Mouse (Mus musculus) lung, embryonic 15.5 days (tissue): Measurements from ENCODE around the gene Rnf150. TPM values are rescaled to one million over a fixed set of nuclear protein-coding genes. Genes with fewer than 3 reads are reported as not detected.
A peak's percentile ranks its signal among the peaks of the same experiment; 100 is the strongest.

Source experiments
- ATAC-seq: fragments of 200-750 bp; cut with Nextera tagmentation; 2 replicates; pipeline ENCODE4 v1.8.0; 2017; ENCODE audit warnings: moderate number of reproducible peaks, borderline replicate concordance; ENCODE audit not compliant: low FRiP score, low TSS enrichment; ENCODE audit errors: extremely low read depth
- H3K27ac ChIP-seq: fragments of 300-500 bp; sonication (generic); 2 replicates; pipeline ENCODE4 v1.5.1; 2015; ENCODE audit warnings: moderate library complexity, mild to moderate bottlenecking, inconsistent platforms
- H3K27me3 ChIP-seq: fragments of 300-500 bp; sonication (generic); 2 replicates; pipeline ENCODE4 v1.6.1; 2015; ENCODE audit warnings: inconsistent platforms
- H3K36me3 ChIP-seq: fragments of 300-500 bp; sonication (generic); 2 replicates; pipeline ENCODE4 v1.6.1; 2015; ENCODE audit warnings: inconsistent platforms
- H3K4me1 ChIP-seq: fragments of 300-500 bp; sonication (generic); 2 replicates; pipeline ENCODE4 v1.6.1; 2015; ENCODE audit warnings: inconsistent platforms
- H3K4me2 ChIP-seq: fragments of 300-500 bp; sonication (generic); 2 replicates; pipeline ENCODE4 v1.6.1; 2015; ENCODE audit warnings: inconsistent platforms, mild to moderate bottlenecking, moderate library complexity
- H3K4me3 ChIP-seq: fragments of 300-500 bp; sonication (generic); 2 replicates; pipeline ENCODE4 v1.5.1; 2015; ENCODE audit warnings: mild to moderate bottlenecking, inconsistent platforms
- H3K9ac ChIP-seq: fragments of 300-500 bp; sonication (generic); 2 replicates; pipeline ENCODE4 v1.6.1; 2015; ENCODE audit warnings: inconsistent platforms
- H3K9me3 ChIP-seq: fragments of 300-500 bp; sonication (generic); 2 replicates; pipeline ENCODE4 v1.6.1; 2016; ENCODE audit warnings: inconsistent platforms
- WGBS: fragments of 180-500 bp; shearing (Covaris S2); methylation state at CpG from one replicate; pipeline ENCODE4 v1.1.7; 2015; 5-methylcytosine and 5-hydroxymethylcytosine counted together
- polyA plus RNA-seq: library from polyadenylated mRNA; unstranded; fragments of >200 nt; fragmentation: Nextera tagmentation; extraction: Ambion mirVana; gene quantifications from 2 replicates; pipeline ENCODE4 v1.2.1, GENCODE M21; 2015

Gene Rnf150
- 1.2 and 1.3 TPM in 2 replicates for polyA plus RNA-seq

DNA sequence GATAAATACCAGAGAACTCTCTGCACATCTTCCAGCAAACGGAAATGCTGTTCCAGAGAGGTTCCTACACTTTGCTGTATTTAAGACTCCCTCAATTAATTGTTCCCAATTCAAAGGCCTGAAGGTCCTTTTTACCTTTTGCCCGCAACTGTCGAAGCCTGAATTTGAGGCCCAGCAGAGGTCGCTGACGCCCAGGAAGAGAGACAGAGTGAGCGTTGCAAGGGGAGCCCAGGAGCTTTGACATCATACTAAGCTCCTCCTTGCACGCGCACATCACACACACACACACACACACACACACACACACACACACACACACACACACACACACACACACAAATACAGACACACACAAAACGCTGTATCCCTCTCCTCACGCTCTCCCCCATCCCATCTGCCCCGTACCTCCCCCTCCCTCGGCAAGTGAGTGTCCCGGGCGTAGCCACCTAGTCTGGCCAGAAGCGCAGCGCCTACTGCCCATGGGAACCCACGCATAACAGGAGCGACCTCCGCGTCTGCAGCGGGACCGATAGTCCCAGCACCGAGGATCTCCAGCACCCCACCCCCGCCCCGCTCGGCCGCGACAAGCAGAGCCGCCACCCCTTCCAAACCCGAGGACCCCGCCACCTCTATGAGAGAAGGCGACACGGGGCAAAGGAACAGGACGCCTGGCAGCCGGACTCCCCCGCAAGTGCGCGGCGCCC, at the start of gene Rnf150:
Gene Rnf150, plus strand, starts transcription at position 316 of the 704 bp plus-strand sequence.
- Histone ChIP-seq H3K9me3 (no peaks in the 10 kb centered on the region), H3K9ac (peak within 1 kb of the TSS; percentile 80), H3K27ac (peak within 1 kb of the TSS; percentile 79), H3K4me1 (peaks cover 12% of the 10 kb centered on the region), H3K4me2 (peak within 1 kb of the TSS; percentile 95), H3K36me3 (no peaks in the 10 kb centered on the region), H3K27me3 (no peaks in the 10 kb centered on the region), H3K4me3 (peak within 1 kb of the TSS; percentile 88)
- ATAC-seq = peak; percentile 82
- WGBS = under 1% methylated on average over 36 of the region's 39 CpGs

DNA sequence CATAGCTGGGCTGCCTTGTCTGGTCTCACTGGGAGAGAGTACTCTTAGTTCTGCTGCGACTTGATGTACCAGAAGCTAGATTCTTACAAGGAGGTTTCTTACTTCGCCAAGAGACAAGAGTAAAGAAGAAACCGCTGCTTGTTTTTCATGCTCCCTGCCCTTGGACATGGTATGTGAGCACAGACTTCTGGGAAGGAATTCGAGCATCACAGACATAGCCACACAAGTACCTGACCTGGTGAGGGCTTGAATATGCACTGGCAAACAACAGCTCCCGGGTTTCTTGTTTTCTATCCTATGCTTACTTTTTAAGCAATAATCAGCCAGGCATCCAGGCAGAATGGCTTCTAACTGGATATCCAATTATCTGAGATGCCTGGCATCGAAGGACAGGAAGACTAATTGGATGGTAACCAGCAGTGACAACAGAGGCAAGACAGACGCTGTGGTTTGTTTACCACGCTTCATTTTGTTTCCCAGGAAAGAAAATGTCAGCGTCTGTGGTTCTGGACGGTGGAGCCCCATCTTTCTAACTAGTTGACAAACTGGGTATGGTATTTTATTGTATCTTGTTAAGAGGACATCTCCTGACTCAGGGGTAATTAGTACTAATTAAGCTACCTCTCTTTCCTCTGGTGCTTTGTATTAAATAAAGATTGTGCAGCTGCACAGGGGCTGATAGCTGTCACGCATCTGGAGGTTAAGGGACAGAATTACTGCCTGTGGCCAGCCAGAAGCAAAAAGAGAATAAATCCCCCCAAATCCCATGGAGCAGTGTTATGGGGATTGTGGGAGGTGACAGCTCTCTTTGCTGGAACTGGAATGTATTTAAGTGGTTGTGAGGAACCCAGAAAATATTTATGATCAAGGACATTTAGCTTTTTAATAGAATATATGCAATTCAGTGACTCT, 36.8 kb upstream of the Rnf150 start:
- no peak overlapping the region for H3K9ac ChIP-seq
- WGBS = 57% methylated on average over 11 of the region's 11 CpGs

DNA sequence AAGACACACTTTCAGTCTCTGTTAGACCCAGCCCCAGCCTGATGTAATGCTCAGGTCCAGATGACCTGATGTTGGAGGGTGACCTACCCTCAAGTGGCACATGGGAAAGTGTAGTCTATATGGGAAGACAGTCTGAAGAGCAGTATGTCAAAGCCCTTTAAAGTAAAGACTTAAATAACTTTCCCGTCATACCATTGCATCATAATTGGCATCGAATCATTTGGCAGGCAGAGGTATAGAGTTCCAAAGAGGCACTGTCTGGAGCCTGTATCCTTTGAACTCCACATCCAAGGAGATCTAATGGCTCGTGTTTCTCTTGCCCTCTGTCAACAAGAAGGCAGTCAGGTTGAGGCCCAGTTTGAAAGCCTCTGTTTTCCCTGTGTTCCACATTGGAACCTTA, 22.7 kb upstream of the Rnf150 start:
- Histone ChIP-seq H3K4me2 (no peak overlapping the region), H3K9me3 (no peaks in the 10 kb centered on the region), H3K4me3 (no peak overlapping the region), H3K4me1 (peaks cover 6% of the 10 kb centered on the region; the same call in 1 of the 2 replicates), H3K36me3 (no peaks in the 10 kb centered on the region), H3K27ac (no peak overlapping the region), H3K27me3 (no peaks in the 10 kb centered on the region), H3K9ac (no peak overlapping the region)
- WGBS = 55% methylated on average over 3 of the region's 3 CpGs
- ATAC-seq = no peak

More for the DNA sequence above, 36.8 kb upstream of the Rnf150 start:
- no peak overlapping the region for H3K4me3 ChIP-seq
- no peaks in the 10 kb centered on the region for H3K36me3 ChIP-seq
- H3K27me3 ChIP-seq = no peaks in the 10 kb centered on the region
- H3K9me3 ChIP-seq = no peaks in the 10 kb centered on the region
- H3K27ac ChIP-seq = no peak overlapping the region
- H3K4me2 ChIP-seq = no peak overlapping the region
- no peaks in the 10 kb centered on the region for H3K4me1 ChIP-seq
- no peak for ATAC-seq

DNA sequence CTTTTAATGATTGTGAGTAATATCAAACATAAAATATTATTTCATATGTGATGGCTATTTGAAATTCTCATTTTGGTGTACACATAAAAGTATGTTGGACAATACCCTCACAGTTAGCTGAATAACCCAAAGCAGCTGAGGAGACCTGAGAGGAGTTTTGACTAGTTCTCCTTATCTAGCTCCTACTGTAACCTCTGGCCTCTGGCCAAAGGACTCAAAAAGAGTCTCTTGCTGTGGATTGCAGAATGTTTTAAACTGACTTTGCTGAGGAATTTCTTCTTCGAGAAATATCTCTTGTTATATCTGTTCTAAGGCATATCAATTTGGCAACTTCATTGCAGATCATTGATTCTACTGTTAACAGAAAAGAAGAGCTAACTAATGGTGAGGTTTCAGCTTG, 22.2 kb upstream of the Rnf150 start:
- H3K4me1 ChIP-seq = peaks cover 6% of the 10 kb centered on the region; the same call in 1 of the 2 replicates
- no peak overlapping the region for H3K27ac ChIP-seq
- no peaks in the 10 kb centered on the region for H3K9me3 ChIP-seq
- H3K9ac ChIP-seq = no peak overlapping the region
- H3K36me3 ChIP-seq = no peaks in the 10 kb centered on the region
- no peaks in the 10 kb centered on the region for H3K27me3 ChIP-seq
- no peak overlapping the region for H3K4me2 ChIP-seq
- H3K4me3 ChIP-seq = no peak overlapping the region
- 26% methylated on average over 1 of the region's 1 CpGs for WGBS
- ATAC-seq = no peak

- Histone ChIP-seq H3K4me3 (no peak overlapping the region), H3K4me2 (no peak overlapping the region), H3K9me3 (no peaks in the 10 kb centered on the region), H3K36me3 (no peaks in the 10 kb centered on the region), H3K4me1 (peaks cover 9% of the 10 kb centered on the region; the same call in 1 of the 2 replicates), H3K27ac (no peak overlapping the region), H3K9ac (no peak overlapping the region), H3K27me3 (no peaks in the 10 kb centered on the region)
- no peak for ATAC-seq
- WGBS = 40% methylated on average over 6 of the region's 6 CpGs
Observed at GRCm38 (mm10) chr8:82841520-82842142, 21.5 kb upstream of the Rnf150 start.

DNA sequence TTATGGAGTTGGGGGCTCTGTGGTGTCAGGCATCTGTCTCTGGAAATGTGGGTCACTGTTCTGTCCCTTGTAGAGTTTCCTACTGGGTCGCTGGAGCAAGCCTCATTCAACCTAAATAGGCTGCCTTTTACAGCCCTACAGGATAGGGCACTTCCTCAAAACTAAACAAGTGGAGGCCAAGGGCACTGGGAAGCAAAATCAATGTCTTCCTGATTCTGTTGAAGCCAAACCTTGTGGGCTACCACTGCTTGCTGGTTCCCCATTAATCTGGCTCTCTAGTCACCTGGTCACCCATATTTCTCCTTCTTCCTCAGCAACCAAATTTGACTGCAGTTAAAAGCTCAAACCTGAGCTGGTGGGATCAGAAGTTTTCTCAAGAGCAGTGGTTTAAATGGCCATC, 19.5 kb upstream of the Rnf150 start:
- ATAC-seq = no peak
- Histone ChIP-seq H3K4me2 (no peak overlapping the region), H3K9me3 (no peaks in the 10 kb centered on the region), H3K9ac (no peak overlapping the region), H3K36me3 (no peaks in the 10 kb centered on the region), H3K4me3 (no peak overlapping the region), H3K27ac (no peak overlapping the region), H3K4me1 (peaks cover 11% of the 10 kb centered on the region; the same call in 1 of the 2 replicates), H3K27me3 (no peaks in the 10 kb centered on the region)
- 38% methylated on average over 1 of the region's 1 CpGs for WGBS

GRCm38 (mm10) chr8:82844413-82844812, 18.7 kb upstream of the Rnf150 start:
- H3K27ac ChIP-seq = no peak overlapping the region
- peaks cover 11% of the 10 kb centered on the region; the same call in 1 of the 2 replicates for H3K4me1 ChIP-seq
- no peak for ATAC-seq
- H3K4me3 ChIP-seq = no peak overlapping the region
- H3K9ac ChIP-seq = no peak overlapping the region
- WGBS = 42% methylated on average over 1 of the region's 1 CpGs
- no peak overlapping the region for H3K4me2 ChIP-seq
- no peaks in the 10 kb centered on the region for H3K36me3 ChIP-seq
- no peaks in the 10 kb centered on the region for H3K9me3 ChIP-seq
- no peaks in the 10 kb centered on the region for H3K27me3 ChIP-seq

DNA sequence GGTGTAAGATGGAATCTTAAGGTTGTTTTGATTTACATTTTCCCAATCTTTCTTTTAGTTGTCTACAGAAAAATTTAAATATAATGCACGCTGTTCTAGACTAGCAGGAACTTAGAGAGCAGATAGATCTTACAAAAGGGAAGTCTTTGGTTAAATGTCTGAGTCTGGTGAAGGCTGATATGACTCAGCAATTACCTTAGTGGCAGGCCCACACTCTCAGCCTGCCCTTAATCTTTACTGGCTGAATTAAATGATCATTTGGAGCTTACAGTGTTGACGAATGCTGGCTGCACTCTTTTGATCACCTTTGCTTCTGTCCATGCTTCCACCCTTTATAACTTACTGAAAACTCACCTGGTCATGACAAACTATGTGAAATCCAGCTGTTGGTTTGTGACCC, 17.1 kb upstream of the Rnf150 start:
- H3K9ac ChIP-seq = no peak overlapping the region
- no peak overlapping the region for H3K4me2 ChIP-seq
- WGBS = 74% methylated on average over 2 of the region's 2 CpGs
- H3K27ac ChIP-seq = no peak overlapping the region
- ATAC-seq = no peak
- H3K4me3 ChIP-seq = no peak overlapping the region
- H3K36me3 ChIP-seq = no peaks in the 10 kb centered on the region
- peaks cover 9% of the 10 kb centered on the region; the same call in 1 of the 2 replicates for H3K4me1 ChIP-seq
- H3K9me3 ChIP-seq = no peaks in the 10 kb centered on the region
- no peaks in the 10 kb centered on the region for H3K27me3 ChIP-seq

GRCm38 (mm10) chr8:82846730-82847129, 16.4 kb upstream of the Rnf150 start:
- ATAC-seq = no peak
- Histone ChIP-seq H3K27ac (no peak overlapping the region), H3K36me3 (no peaks in the 10 kb centered on the region), H3K4me2 (no peak overlapping the region), H3K4me1 (0 out of 2 replicates have a peak, but pooled peaks cover 5% of the 10 kb centered on the region), H3K4me3 (no peak overlapping the region), H3K9ac (no peak overlapping the region), H3K9me3 (no peaks in the 10 kb centered on the region), H3K27me3 (no peaks in the 10 kb centered on the region)
- WGBS = 54% methylated on average over 4 of the region's 4 CpGs

- no peak for ATAC-seq
Observed at GRCm38 (mm10) chr8:82858541-82859342, 4.4 kb upstream of the Rnf150 start.

DNA sequence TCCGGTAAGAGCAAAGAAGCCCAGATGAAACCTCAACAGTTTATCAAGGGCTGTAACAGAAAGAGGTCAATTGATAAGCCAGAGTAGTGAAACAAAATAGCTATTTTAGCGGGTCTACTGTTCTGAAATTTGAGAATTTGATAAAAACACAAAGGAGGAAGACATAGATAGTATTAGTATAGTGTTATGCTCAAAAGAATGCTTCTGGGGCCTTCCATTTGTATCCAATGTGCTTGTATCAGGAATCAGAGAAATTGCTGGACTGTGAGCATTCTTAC, 3.9 kb upstream of the Rnf150 start:
- no peak for ATAC-seq
- Histone ChIP-seq H3K4me1 (no peaks in the 10 kb centered on the region), H3K9me3 (no peaks in the 10 kb centered on the region), H3K27ac (no peak overlapping the region), H3K36me3 (no peaks in the 10 kb centered on the region), H3K27me3 (no peaks in the 10 kb centered on the region), H3K4me2 (no peak overlapping the region), H3K4me3 (no peak overlapping the region), H3K9ac (no peak overlapping the region)
- 49% methylated on average over 2 of the region's 2 CpGs for WGBS

More at GRCm38 (mm10) chr8:82858541-82859342, 4.4 kb upstream of the Rnf150 start:
- H3K4me2 ChIP-seq = no peak overlapping the region
- H3K9me3 ChIP-seq = no peaks in the 10 kb centered on the region
- H3K4me3 ChIP-seq = no peak overlapping the region
- no peaks in the 10 kb centered on the region for H3K36me3 ChIP-seq
- 53% methylated on average over 9 of the region's 9 CpGs for WGBS
- H3K27me3 ChIP-seq = no peaks in the 10 kb centered on the region
- H3K9ac ChIP-seq = no peak overlapping the region
- no peak overlapping the region for H3K27ac ChIP-seq
- H3K4me1 ChIP-seq = no peaks in the 10 kb centered on the region
